Comparison of ENCODE assay signal across 15 mouse cellular contexts in genomic region chr11:98464516-98464915, GRCm38 (mm10).
DNase-seq lines count a peak whose midpoint lies in the region.
"Had no signal": no experiment of that assay in that cellular context is flagged by ENCODE, and none has a peak within 500 bp of the region (broad histone marks: within the 10 kb centered on the region; RNA-seq: fewer than 3 reads in every experiment).

No protein-coding gene starts in this region.

- DNase-seq in CD4-positive helper T cell, adult 2 months (ENCODE audit: low read depth, low spot score): peak; percentile 74
- DNase-seq in T-cell, adult 2 months (ENCODE audit: low spot score): peak; percentile 71
- peak; percentile 74 for DNase-seq in naive thymus-derived CD4-positive, alpha-beta T cell, adult 2 months (ENCODE audit: low read depth)
- peak; percentile 57 for DNase-seq in thymus, postnatal 14 days
- no peak for DNase-seq in left cerebral cortex, adult 9 months (ENCODE audit: low spot score in 2 of 2)
- DNase-seq in cerebellum, postnatal 10 days: no peak
- no peak for DNase-seq in kidney, postnatal 10 days
- DNase-seq: adrenal gland, postnatal 25 days; cerebellum, adult 11-12 months; cerebellum, adult 9-11 months; gastrocnemius, postnatal 10 days; kidney, adult 9 months; kidney, postnatal 14 days; layer of hippocampus, adult 9-11 months; right cerebral cortex, adult 18-20 months had no signal

Comparison
In these comparisons a context has a peak if more than half of its experiments do, and no peak if none do; other contexts are left out.
1. DNase-seq: peak in CD4-positive helper T cell, adult 2 months (single experiment), T-cell, adult 2 months (single experiment), naive thymus-derived CD4-positive, alpha-beta T cell, adult 2 months (single experiment) and thymus, postnatal 14 days (single experiment); none in left cerebral cortex, adult 9 months (0 of 2), cerebellum, postnatal 10 days (0 of 2) and kidney, postnatal 10 days (single experiment).